Mouse (Mus musculus) embryonic facial prominence, embryonic 13.5 days (tissue): ENCODE data around the gene Lpin2. TPM values are rescaled to one million over a fixed set of nuclear protein-coding genes. Genes with fewer than 3 reads are reported as not detected.

Experiments
- ATAC-seq: fragments of 200-750 bp; cut with Nextera tagmentation; 2 replicates; pipeline ENCODE4 v1.8.0; 2017; ENCODE audit warnings: low read depth; ENCODE audit not compliant: insufficient number of reproducible peaks, insufficient read depth, low FRiP score, low TSS enrichment
- H3K27ac ChIP-seq: fragments of 300-500 bp; sonication (generic); 2 replicates; pipeline ENCODE4 v1.5.1; 2015; ENCODE audit warnings: moderate library complexity, mild to moderate bottlenecking, inconsistent platforms
- H3K27me3 ChIP-seq: fragments of 300-500 bp; sonication (generic); 2 replicates; pipeline ENCODE4 v1.6.1; 2015; ENCODE audit warnings: mild to moderate bottlenecking, inconsistent platforms
- H3K36me3 ChIP-seq: fragments of 300-500 bp; sonication (generic); 2 replicates; pipeline ENCODE4 v1.6.1; 2015; ENCODE audit warnings: mild to moderate bottlenecking, inconsistent platforms
- H3K4me1 ChIP-seq: fragments of 300-500 bp; sonication (generic); 2 replicates; pipeline ENCODE4 v1.6.1; 2015; ENCODE audit warnings: inconsistent platforms
- H3K4me2 ChIP-seq: fragments of 300-500 bp; sonication (generic); 2 replicates; pipeline ENCODE4 v1.6.1; 2015; ENCODE audit warnings: moderate library complexity, mild to moderate bottlenecking, inconsistent platforms
- H3K4me3 ChIP-seq: fragments of 300-500 bp; sonication (generic); 2 replicates; pipeline ENCODE4 v1.5.1; 2015; ENCODE audit warnings: mild to moderate bottlenecking, inconsistent platforms
- H3K9ac ChIP-seq: fragments of 300-500 bp; sonication (generic); 2 replicates; pipeline ENCODE4 v1.6.1; 2015; ENCODE audit warnings: mild to moderate bottlenecking, inconsistent platforms
- H3K9me3 ChIP-seq: fragments of 300-500 bp; sonication (generic); 2 replicates; pipeline ENCODE4 v1.6.1; 2016; ENCODE audit warnings: inconsistent platforms
- WGBS: fragments of 180-500 bp; shearing (Covaris S2); methylation state at CpG from one replicate; pipeline ENCODE4 v1.1.7; 2015; ENCODE audit warnings: mixed read lengths; 5-methylcytosine and 5-hydroxymethylcytosine counted together
- polyA plus RNA-seq: library from polyadenylated mRNA; unstranded; fragments of >200 nt; fragmentation: Nextera tagmentation; extraction: Ambion mirVana; gene quantifications from 2 replicates; pipeline ENCODE4 v1.2.1, GENCODE M21; 2015

Gene Lpin2
- polyA plus RNA-seq, 1 experiment from 2014 or later, result 52.2 TPM

DNA sequence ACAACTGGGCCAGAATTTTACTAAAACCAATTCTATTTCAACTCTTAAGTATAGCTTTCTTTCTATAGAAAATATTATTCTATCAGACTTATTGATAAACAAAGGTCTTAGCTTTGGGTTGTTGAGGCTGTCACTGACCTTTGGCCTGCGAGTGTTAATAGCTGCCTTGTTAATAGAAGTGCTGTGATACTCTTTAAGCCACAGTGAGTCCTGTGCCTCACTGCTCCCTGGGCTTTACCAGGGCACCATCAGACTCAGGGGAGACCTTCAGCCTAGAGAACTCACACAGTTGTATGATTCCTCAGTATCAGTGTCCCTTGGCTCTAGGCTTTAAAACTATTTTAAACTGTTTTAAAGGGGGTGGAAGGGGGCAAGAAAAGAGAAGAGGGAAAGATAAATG, 26.0 kb downstream of the Lpin2 start:
- Histone ChIP-seq H3K9ac (no peak overlapping the region), H3K9me3 (no peaks in the 10 kb centered on the region), H3K27me3 (no peaks in the 10 kb centered on the region), H3K27ac (no peak overlapping the region), H3K36me3 (0 out of 2 replicates have a peak, but pooled peaks cover 3% of the 10 kb centered on the region), H3K4me2 (no peak overlapping the region), H3K4me1 (peaks cover 23% of the 10 kb centered on the region), H3K4me3 (no peak overlapping the region)
- no peak for ATAC-seq
- WGBS, result 100% methylated on average over 1 of the region's 1 CpGs

GRCm38 (mm10) chr17:71208921-71209320, 26.6 kb downstream of the Lpin2 start:
- no peaks in the 10 kb centered on the region for H3K9me3 ChIP-seq
- H3K9ac ChIP-seq, result no peak overlapping the region
- H3K4me1 ChIP-seq, result peaks cover 27% of the 10 kb centered on the region
- no peak overlapping the region for H3K27ac ChIP-seq
- H3K4me3 ChIP-seq, result no peak overlapping the region
- ATAC-seq, result no peak
- WGBS, result 92% methylated on average over 1 of the region's 1 CpGs
- no peaks in the 10 kb centered on the region for H3K27me3 ChIP-seq
- H3K4me2 ChIP-seq, result no peak overlapping the region
- 0 out of 2 replicates have a peak, but pooled peaks cover 3% of the 10 kb centered on the region for H3K36me3 ChIP-seq

GRCm38 (mm10) chr17:71209936-71210335, 27.6 kb downstream of the Lpin2 start:
- Histone ChIP-seq H3K4me2 (no peak overlapping the region), H3K9ac (no peak overlapping the region), H3K36me3 (0 out of 2 replicates have a peak, but pooled peaks cover 3% of the 10 kb centered on the region), H3K4me3 (no peak overlapping the region), H3K9me3 (no peaks in the 10 kb centered on the region), H3K27ac (no peak overlapping the region), H3K4me1 (peaks cover 33% of the 10 kb centered on the region), H3K27me3 (no peaks in the 10 kb centered on the region)
- ATAC-seq, result no peak
- WGBS, result 78% methylated on average over 3 of the region's 3 CpGs

- no peak overlapping the region for H3K4me2 ChIP-seq
Measured at GRCm38 (mm10) chr17:71211962-71212646, 29.7 kb downstream of the Lpin2 start.

DNA sequence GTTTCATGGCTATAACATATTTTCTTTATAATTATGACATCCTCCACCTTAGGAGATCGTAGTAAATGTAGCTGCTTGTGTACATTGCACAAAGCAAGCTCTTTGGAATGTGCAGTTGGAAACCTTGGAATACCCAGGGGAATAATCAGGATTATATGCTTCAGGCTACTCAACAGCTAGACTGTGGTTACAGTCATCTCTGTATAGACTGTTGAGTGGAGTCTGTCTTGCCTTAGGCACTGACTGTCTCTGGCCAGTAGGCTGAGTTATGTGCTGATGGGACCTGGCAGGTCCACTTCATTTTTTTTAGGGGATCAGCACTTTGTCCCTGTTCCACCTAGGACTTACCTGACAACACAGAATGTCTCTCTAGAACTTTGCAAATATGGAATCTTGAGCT, 31.3 kb downstream of the Lpin2 start:
- Histone ChIP-seq H3K36me3 (peaks cover 12% of the 10 kb centered on the region), H3K9me3 (no peaks in the 10 kb centered on the region; the same call in 1 of the 2 replicates), H3K4me3 (no peak overlapping the region), H3K4me1 (peaks cover 34% of the 10 kb centered on the region), H3K4me2 (no peak overlapping the region), H3K9ac (no peak overlapping the region), H3K27me3 (no peaks in the 10 kb centered on the region), H3K27ac (no peak overlapping the region)
- no peak for ATAC-seq
- WGBS, result 43% methylated on average over 1 of the region's 1 CpGs

More at GRCm38 (mm10) chr17:71211962-71212646, 29.7 kb downstream of the Lpin2 start:
- Histone ChIP-seq H3K36me3 (peaks cover 4% of the 10 kb centered on the region; the same call in 1 of the 2 replicates), H3K4me1 (peaks cover 34% of the 10 kb centered on the region), H3K9me3 (no peaks in the 10 kb centered on the region), H3K4me3 (no peak overlapping the region), H3K27me3 (no peaks in the 10 kb centered on the region), H3K27ac (no peak overlapping the region; the same call in 1 of the 2 replicates), H3K9ac (no peak overlapping the region)
- WGBS, result 71% methylated on average over 6 of the region's 6 CpGs
- ATAC-seq, result no peak

DNA sequence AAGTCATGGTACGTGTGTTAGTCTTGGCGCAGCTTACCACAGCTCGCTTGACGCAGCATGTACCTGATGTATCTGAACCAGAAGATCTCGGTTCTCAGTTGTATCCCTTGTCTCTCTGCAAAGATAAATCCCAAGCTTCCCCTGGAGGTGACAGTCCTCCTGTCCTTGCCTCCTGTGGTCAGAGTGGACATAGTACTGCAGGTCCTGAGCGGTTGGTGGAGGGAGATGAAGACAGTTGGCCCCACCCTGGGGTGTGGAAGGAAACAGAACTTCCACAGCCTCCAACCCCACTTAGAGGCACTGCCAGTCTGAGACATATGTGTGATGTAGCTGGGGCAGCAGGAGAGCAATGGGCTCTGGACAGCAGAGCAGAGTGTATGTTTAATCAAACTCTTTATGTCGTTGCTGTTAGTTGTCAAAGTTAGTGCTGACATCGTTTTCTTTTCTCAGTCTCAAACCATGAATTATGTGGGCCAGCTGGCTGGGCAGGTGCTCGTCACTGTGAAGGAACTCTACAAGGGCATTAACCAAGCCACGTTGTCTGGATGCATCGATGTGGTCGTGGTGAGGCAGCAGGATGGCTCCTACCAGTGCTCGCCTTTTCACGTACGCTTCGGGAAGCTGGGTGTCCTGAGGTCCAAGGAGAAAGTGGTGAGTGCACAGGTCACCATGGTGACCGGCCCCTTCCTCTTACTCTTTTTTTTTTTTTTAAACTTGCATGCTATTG, 32.3 kb downstream of the Lpin2 start:
- no peak overlapping the region for H3K27ac ChIP-seq
- no peak overlapping the region for H3K4me3 ChIP-seq
- no peaks in the 10 kb centered on the region; the same call in 1 of the 2 replicates for H3K9me3 ChIP-seq
- no peaks in the 10 kb centered on the region for H3K27me3 ChIP-seq
- WGBS, result 84% methylated on average over 17 of the region's 17 CpGs
- ATAC-seq, result no peak
- H3K4me1 ChIP-seq, result peaks cover 36% of the 10 kb centered on the region
- no peak overlapping the region for H3K4me2 ChIP-seq
- H3K9ac ChIP-seq, result no peak overlapping the region
- H3K36me3 ChIP-seq, result peaks cover 12% of the 10 kb centered on the region

- H3K4me1 ChIP-seq, result peaks cover 33% of the 10 kb centered on the region
- WGBS, result 54% methylated on average over 2 of the region's 2 CpGs
- no peak overlapping the region for H3K9ac ChIP-seq
- H3K36me3 ChIP-seq, result peaks cover 12% of the 10 kb centered on the region
- H3K9me3 ChIP-seq, result no peaks in the 10 kb centered on the region; the same call in 1 of the 2 replicates
- ATAC-seq, result no peak
- H3K4me3 ChIP-seq, result no peak overlapping the region
- no peaks in the 10 kb centered on the region for H3K27me3 ChIP-seq
- no peak overlapping the region for H3K4me2 ChIP-seq
- H3K27ac ChIP-seq, result no peak overlapping the region
Measured at GRCm38 (mm10) chr17:71215241-71215839, 33.0 kb downstream of the Lpin2 start.

DNA sequence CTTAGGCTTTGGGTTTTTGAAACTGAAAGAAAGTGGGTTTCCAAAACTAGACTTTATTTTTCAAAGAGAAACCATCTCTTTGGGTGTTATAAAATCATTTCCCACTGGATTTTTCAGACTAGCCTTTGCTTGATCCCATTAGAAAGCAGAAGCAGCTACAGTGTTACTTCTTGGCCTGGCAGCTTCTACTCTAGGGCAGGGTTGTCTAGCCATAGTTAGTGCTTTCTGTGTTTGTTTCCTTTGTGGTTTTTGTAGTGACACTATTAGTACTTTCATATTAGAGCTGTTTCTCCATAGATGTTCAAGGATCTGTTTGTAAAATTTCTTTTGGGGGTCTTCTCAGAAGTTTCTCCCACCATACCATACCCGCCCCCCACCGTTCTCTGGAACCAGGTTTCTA, 33.9 kb downstream of the Lpin2 start:
- no peak for ATAC-seq
- Histone ChIP-seq H3K4me2 (no peak overlapping the region), H3K4me1 (peaks cover 28% of the 10 kb centered on the region), H3K27ac (no peak overlapping the region), H3K9ac (no peak overlapping the region), H3K9me3 (no peaks in the 10 kb centered on the region; the same call in 1 of the 2 replicates), H3K36me3 (peaks cover 17% of the 10 kb centered on the region), H3K4me3 (no peak overlapping the region), H3K27me3 (no peaks in the 10 kb centered on the region)
- WGBS, result 82% methylated on average over 2 of the region's 2 CpGs

- Histone ChIP-seq H3K36me3 (peaks cover 17% of the 10 kb centered on the region), H3K4me3 (no peak overlapping the region), H3K27ac (no peak overlapping the region), H3K4me1 (peaks cover 21% of the 10 kb centered on the region), H3K4me2 (no peak overlapping the region), H3K9me3 (no peaks in the 10 kb centered on the region; the same call in 1 of the 2 replicates), H3K27me3 (no peaks in the 10 kb centered on the region), H3K9ac (no peak overlapping the region)
- 88% methylated on average over 5 of the region's 5 CpGs for WGBS
- no peak for ATAC-seq
Measured at GRCm38 (mm10) chr17:71217111-71217685, 34.8 kb downstream of the Lpin2 start.

- H3K4me3 ChIP-seq, result no peak overlapping the region
- H3K27me3 ChIP-seq, result no peaks in the 10 kb centered on the region
- H3K9me3 ChIP-seq, result no peaks in the 10 kb centered on the region; the same call in 1 of the 2 replicates
- H3K4me1 ChIP-seq, result peaks cover 2% of the 10 kb centered on the region; the same call in 1 of the 2 replicates
- 83% methylated on average over 3 of the region's 3 CpGs for WGBS
- peaks cover 28% of the 10 kb centered on the region for H3K36me3 ChIP-seq
- no peak overlapping the region for H3K4me2 ChIP-seq
- H3K27ac ChIP-seq, result no peak overlapping the region
- no peak for ATAC-seq
- H3K9ac ChIP-seq, result no peak overlapping the region
Measured at GRCm38 (mm10) chr17:71221383-71221782, 39.0 kb downstream of the Lpin2 start.

GRCm38 (mm10) chr17:71223676-71224075, 41.3 kb downstream of the Lpin2 start:
- WGBS, result 74% methylated on average over 5 of the region's 5 CpGs
- no peaks in the 10 kb centered on the region for H3K9me3 ChIP-seq
- H3K27me3 ChIP-seq, result no peaks in the 10 kb centered on the region
- no peak overlapping the region for H3K9ac ChIP-seq
- H3K27ac ChIP-seq, result no peak overlapping the region
- peaks cover 19% of the 10 kb centered on the region; the same call in 1 of the 2 replicates for H3K36me3 ChIP-seq
- H3K4me1 ChIP-seq, result peaks cover 4% of the 10 kb centered on the region
- H3K4me3 ChIP-seq, result no peak overlapping the region
- no peak overlapping the region for H3K4me2 ChIP-seq
- ATAC-seq, result no peak
